Mouse (Mus musculus): ENCODE results near the gene Aldh1a1. TPM values are rescaled to one million over a fixed set of nuclear protein-coding genes. Genes with fewer than 3 reads are reported as not detected.

Aldh1a1 gene
- polyA plus RNA-seq, 1 experiment: 4.7 TPM

DNA sequence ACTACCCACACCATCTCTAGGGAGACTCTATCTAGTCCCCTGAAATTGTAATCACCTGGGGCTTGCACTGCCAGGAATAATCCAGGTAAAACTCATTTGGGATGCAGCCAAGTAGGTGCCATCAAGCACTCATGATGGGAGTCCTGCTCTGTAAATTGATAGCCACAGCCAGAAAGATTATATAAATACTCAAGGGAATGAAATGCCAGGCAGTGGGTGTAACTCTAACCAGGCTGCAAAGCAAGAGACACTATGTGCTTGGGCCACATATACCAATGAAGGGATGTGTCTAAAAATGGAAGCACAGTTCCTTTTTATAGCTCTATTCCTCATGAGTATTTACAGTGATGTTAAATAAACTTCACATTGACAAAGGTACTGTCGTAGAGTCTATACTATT is 56.9 kb downstream of the Aldh1a1 start:
- Histone ChIP-seq H3K4me3 (ENCODE audit: insufficient read depth, low read depth, low read length) (no peak overlapping the region), H3K27me3 (replicated peaks; ENCODE audit: control insufficient read depth, insufficient read depth, low read length) (no peaks in the 10 kb centered on the region), H3K4me1 (ENCODE audit: control insufficient read depth, insufficient read depth, low read length) (no peaks in the 10 kb centered on the region), H3K36me3 (ENCODE audit: control insufficient read depth, insufficient read depth, low read length) (no peaks in the 10 kb centered on the region), H3K27ac (ENCODE audit: insufficient read depth, low read depth, low read length) (no peak overlapping the region)
- DNase-seq: no peak
- WGBS: 90% methylated on average over 1 of the region's 1 CpGs
- TF ChIP-seq POLR2A (IDR thresholded peaks at IDR 0.05; ENCODE audit: low read depth, low read length) (no peak), CTCF (conservative IDR thresholded peaks at IDR 0.05; ENCODE audit: insufficient read depth, insufficient read length, low read depth, low read length) (no peak)

DNA sequence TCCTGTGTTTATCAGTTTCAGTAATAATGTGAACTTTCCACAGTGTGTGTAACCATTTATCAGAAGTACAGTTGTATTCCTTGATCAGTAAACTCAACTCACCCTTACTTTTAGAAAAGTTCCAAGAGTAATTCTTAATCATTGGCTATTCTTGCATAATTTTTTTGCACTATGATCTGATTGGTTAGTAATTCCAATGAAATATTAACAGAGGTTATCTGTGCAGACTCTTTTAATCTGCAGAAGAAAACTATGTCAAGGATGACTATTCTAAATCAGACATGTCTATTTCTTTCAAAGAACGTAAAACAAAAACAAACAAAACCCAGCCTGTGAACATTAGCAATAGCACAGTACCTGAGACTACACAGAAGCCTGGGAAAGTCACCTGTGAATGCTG is 62.9 kb downstream of the Aldh1a1 start:
- Histone ChIP-seq H3K4me3 (ENCODE audit: insufficient read depth, low read depth, low read length) (no peak overlapping the region), H3K36me3 (ENCODE audit: control insufficient read depth, insufficient read depth, low read length) (no peaks in the 10 kb centered on the region), H3K27ac (ENCODE audit: insufficient read depth, low read depth, low read length) (no peak overlapping the region), H3K4me1 (ENCODE audit: control insufficient read depth, insufficient read depth, low read length) (no peaks in the 10 kb centered on the region), H3K27me3 (replicated peaks; ENCODE audit: control insufficient read depth, insufficient read depth, low read length) (no peaks in the 10 kb centered on the region)
- WGBS: 72% methylated on average over 1 of the region's 1 CpGs
- TF ChIP-seq POLR2A (IDR thresholded peaks at IDR 0.05; ENCODE audit: low read depth, low read length): no peak
- no peak for TF ChIP-seq CTCF (conservative IDR thresholded peaks at IDR 0.05; ENCODE audit: insufficient read depth, insufficient read length, low read depth, low read length)
- no peak for DNase-seq

DNA sequence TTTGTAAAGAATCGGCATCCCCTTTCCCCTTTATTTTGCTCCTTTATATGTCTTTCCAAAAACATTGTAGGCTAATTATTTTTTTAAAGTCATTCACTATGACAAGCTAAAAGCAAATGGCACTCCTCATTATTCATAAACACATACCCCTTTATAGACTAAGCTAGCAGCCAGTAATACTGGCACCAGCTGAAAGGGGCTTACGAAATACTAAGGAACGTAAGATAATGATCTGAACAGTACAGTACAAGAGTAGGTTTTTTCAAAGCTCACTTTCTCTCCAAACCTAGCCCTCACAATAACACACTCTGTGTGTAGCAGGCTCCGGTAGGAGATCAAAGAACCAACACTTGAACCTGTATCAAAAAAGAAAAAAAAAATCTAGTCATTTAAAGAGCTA is 64.7 kb downstream of the Aldh1a1 start:
- TF ChIP-seq CTCF (conservative IDR thresholded peaks at IDR 0.05; ENCODE audit: insufficient read depth, insufficient read length, low read depth, low read length): no peak
- TF ChIP-seq POLR2A (IDR thresholded peaks at IDR 0.05; ENCODE audit: low read depth, low read length): no peak
- Histone ChIP-seq H3K4me3 (ENCODE audit: insufficient read depth, low read depth, low read length) (no peak overlapping the region), H3K27me3 (replicated peaks; ENCODE audit: control insufficient read depth, insufficient read depth, low read length) (no peaks in the 10 kb centered on the region), H3K36me3 (ENCODE audit: control insufficient read depth, insufficient read depth, low read length) (no peaks in the 10 kb centered on the region), H3K27ac (ENCODE audit: insufficient read depth, low read depth, low read length) (no peak overlapping the region), H3K4me1 (ENCODE audit: control insufficient read depth, insufficient read depth, low read length) (no peaks in the 10 kb centered on the region)
- 77% methylated on average over 4 of the region's 4 CpGs for WGBS
- DNase-seq: no peak

DNA sequence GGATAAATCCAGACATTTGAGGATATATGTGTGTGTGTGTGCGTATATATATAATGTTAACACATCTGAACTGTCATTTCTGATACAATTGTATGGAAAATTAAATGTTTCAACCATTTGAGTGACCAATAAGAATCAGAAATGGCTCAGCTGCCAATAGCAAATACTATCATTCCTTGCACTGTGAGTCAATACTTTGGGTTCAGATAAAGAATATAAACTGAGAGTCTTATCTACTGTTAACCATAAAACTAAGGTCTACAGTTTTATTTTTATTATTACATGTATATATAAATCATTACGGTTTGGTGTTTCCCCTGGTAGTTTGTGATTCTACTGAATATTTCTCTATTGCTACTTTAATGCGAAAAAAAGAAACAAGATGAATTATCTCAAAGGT is 65.6 kb downstream of the Aldh1a1 start:
- Histone ChIP-seq H3K27me3 (replicated peaks; ENCODE audit: control insufficient read depth, insufficient read depth, low read length) (no peaks in the 10 kb centered on the region), H3K36me3 (ENCODE audit: control insufficient read depth, insufficient read depth, low read length) (no peaks in the 10 kb centered on the region), H3K27ac (ENCODE audit: insufficient read depth, low read depth, low read length) (no peak overlapping the region), H3K4me3 (ENCODE audit: insufficient read depth, low read depth, low read length) (no peak overlapping the region), H3K4me1 (ENCODE audit: control insufficient read depth, insufficient read depth, low read length) (no peaks in the 10 kb centered on the region)
- DNase-seq: no peak
- TF ChIP-seq CTCF (conservative IDR thresholded peaks at IDR 0.05; ENCODE audit: insufficient read depth, insufficient read length, low read depth, low read length): no peak
- no peak for TF ChIP-seq POLR2A (IDR thresholded peaks at IDR 0.05; ENCODE audit: low read depth, low read length)
- WGBS: 82% methylated on average over 3 of the region's 3 CpGs

DNA sequence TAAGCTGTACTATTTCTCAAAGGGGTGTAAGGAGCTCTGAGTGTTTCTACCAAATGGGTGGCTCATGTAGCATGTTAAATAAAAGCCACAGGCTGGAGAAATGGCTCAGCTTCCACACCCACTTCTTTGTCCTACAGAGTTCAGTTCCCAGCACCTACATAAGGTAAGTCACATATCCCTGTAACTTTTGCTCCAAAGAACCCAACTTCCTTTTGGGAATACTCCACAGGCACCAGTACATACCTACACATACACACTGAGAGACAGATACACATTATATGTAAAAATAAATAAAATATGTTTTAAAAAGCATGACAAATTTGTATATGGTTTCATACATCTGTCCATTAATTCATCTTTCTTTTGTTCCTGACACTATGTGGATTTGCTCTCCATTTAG is 66.0 kb downstream of the Aldh1a1 start:
- H3K36me3 ChIP-seq (ENCODE audit: control insufficient read depth, insufficient read depth, low read length): no peaks in the 10 kb centered on the region
- no peaks in the 10 kb centered on the region for H3K27me3 ChIP-seq (replicated peaks; ENCODE audit: control insufficient read depth, insufficient read depth, low read length)
- DNase-seq: no peak
- no peak overlapping the region for H3K4me3 ChIP-seq (ENCODE audit: insufficient read depth, low read depth, low read length)
- no peak overlapping the region for H3K27ac ChIP-seq (ENCODE audit: insufficient read depth, low read depth, low read length)
- no peaks in the 10 kb centered on the region for H3K4me1 ChIP-seq (ENCODE audit: control insufficient read depth, insufficient read depth, low read length)
- no peak for TF ChIP-seq POLR2A (IDR thresholded peaks at IDR 0.05; ENCODE audit: low read depth, low read length)
- no peak for TF ChIP-seq CTCF (conservative IDR thresholded peaks at IDR 0.05; ENCODE audit: insufficient read depth, insufficient read length, low read depth, low read length)

DNA sequence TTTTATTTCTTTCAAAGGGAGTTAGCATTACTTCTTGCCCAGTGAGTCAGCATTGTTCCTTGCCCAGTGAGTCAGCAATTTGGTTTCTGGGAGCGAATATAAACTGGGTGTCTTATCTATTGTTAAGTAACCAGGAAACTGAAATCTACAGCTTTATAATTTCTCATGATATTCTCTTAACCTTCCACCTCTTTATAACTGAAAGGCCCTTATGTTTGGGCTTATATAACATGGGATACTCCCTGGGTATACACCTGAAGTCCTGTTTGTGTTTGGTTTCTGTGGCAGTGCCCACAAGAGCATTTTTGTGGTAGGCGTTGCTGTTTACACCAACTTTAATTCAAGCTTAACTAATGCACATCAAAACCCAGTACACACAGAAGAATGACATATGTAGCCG is 66.4 kb downstream of the Aldh1a1 start:
- Histone ChIP-seq H3K27me3 (replicated peaks; ENCODE audit: control insufficient read depth, insufficient read depth, low read length) (no peaks in the 10 kb centered on the region), H3K4me3 (ENCODE audit: insufficient read depth, low read depth, low read length) (no peak overlapping the region), H3K4me1 (ENCODE audit: control insufficient read depth, insufficient read depth, low read length) (no peaks in the 10 kb centered on the region), H3K36me3 (ENCODE audit: control insufficient read depth, insufficient read depth, low read length) (no peaks in the 10 kb centered on the region), H3K27ac (ENCODE audit: insufficient read depth, low read depth, low read length) (no peak overlapping the region)
- no peak for TF ChIP-seq POLR2A (IDR thresholded peaks at IDR 0.05; ENCODE audit: low read depth, low read length)
- no peak for TF ChIP-seq CTCF (conservative IDR thresholded peaks at IDR 0.05; ENCODE audit: insufficient read depth, insufficient read length, low read depth, low read length)
- DNase-seq: no peak
- 76% methylated on average over 3 of the region's 3 CpGs for WGBS

DNA sequence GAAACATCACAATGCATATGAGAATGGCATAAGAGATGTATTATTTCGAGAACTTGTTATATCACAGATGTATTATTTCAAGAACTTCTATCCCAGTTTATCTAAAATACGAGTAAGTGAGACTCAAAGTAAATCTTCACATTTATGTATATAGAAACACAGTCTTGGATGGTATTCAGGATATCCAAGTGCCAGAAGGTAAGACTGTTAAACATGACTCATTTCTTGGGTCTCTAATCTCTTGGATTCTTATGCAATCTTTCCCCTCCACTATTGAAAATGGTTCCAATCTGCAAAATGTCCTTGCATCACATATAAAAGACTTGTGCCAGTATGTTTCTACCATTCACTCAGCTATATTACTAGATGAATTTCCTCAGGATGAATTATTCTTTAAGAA is 67.4 kb downstream of the Aldh1a1 start:
- Histone ChIP-seq H3K4me3 (ENCODE audit: insufficient read depth, low read depth, low read length) (no peak overlapping the region), H3K27ac (ENCODE audit: insufficient read depth, low read depth, low read length) (no peak overlapping the region), H3K27me3 (replicated peaks; ENCODE audit: control insufficient read depth, insufficient read depth, low read length) (no peaks in the 10 kb centered on the region), H3K36me3 (ENCODE audit: control insufficient read depth, insufficient read depth, low read length) (no peaks in the 10 kb centered on the region), H3K4me1 (ENCODE audit: control insufficient read depth, insufficient read depth, low read length) (no peaks in the 10 kb centered on the region)
- TF ChIP-seq POLR2A (IDR thresholded peaks at IDR 0.05; ENCODE audit: low read depth, low read length): no peak
- TF ChIP-seq CTCF (conservative IDR thresholded peaks at IDR 0.05; ENCODE audit: insufficient read depth, insufficient read length, low read depth, low read length): no peak
- DNase-seq: no peak
- WGBS: 84% methylated on average over 2 of the region's 2 CpGs

DNA sequence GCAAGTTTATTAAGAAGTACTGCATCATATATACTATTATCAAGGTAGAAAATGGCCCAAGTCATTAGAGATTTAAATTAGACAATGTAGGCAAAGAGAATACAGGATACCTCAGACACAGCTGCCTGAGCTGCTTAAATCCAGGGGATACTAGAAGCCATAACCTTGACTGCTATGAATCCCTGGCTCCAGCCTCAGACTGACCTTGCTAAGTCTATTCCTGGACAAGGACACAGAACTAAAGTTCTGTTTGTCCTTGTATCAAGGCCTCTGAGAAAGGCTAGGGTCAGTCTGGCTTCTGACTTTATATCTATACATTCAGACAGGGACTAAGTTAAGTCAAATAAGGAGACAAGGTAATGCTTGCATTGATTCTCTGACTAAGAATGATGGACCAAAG is 69.9 kb downstream of the Aldh1a1 start:
- H3K4me3 ChIP-seq (ENCODE audit: insufficient read depth, low read depth, low read length): no peak overlapping the region
- no peak for TF ChIP-seq POLR2A (IDR thresholded peaks at IDR 0.05; ENCODE audit: low read depth, low read length)
- TF ChIP-seq CTCF (conservative IDR thresholded peaks at IDR 0.05; ENCODE audit: insufficient read depth, insufficient read length, low read depth, low read length): no peak
- H3K27me3 ChIP-seq (replicated peaks; ENCODE audit: control insufficient read depth, insufficient read depth, low read length): no peaks in the 10 kb centered on the region
- H3K27ac ChIP-seq (ENCODE audit: insufficient read depth, low read depth, low read length): no peak overlapping the region
- DNase-seq: no peak
- H3K36me3 ChIP-seq (ENCODE audit: control insufficient read depth, insufficient read depth, low read length): no peaks in the 10 kb centered on the region
- H3K4me1 ChIP-seq (ENCODE audit: control insufficient read depth, insufficient read depth, low read length): no peaks in the 10 kb centered on the region

All from kidney, adult 2 months (tissue).